Mouse (Mus musculus): ENCODE data around the gene A630023A22Rik. TPM values are rescaled to one million over a fixed set of nuclear protein-coding genes. Genes with fewer than 3 reads are reported as not detected.

The A630023A22Rik gene
- polyA plus RNA-seq, 1 experiment = not detected

DNA sequence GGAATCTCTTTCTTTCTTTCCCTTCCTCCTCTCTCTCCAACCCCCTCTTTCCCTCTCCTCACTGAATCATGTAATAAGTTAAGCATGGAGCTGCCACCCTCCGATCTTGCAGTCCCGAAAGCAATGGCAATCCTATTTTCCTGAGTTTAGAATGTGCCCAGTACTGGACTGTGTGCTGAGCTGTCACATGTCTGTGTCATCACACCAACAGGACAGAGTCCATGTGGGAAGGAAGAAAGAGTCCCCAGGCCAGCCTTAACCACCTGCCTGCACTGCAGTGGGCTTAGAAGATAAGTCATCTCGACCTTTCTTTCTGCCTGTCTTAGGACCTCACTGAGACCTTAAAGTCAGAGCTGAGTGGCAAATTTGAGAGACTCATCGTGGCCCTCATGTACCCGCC is 11.1 kb downstream of the A630023A22Rik start:
- Histone ChIP-seq H3K4me1 (ENCODE audit: control insufficient read depth, insufficient read depth, low read length) (no peaks in the 10 kb centered on the region), H3K27ac (ENCODE audit: insufficient read depth, low read length) (no peak overlapping the region), H3K4me3 (ENCODE audit: insufficient read depth, low read length) (no peak overlapping the region)
- no peak for TF ChIP-seq POLR2A (IDR thresholded peaks at IDR 0.05; ENCODE audit: extremely low read depth, insufficient read depth, low read length)
- no peak for TF ChIP-seq CTCF (IDR thresholded peaks at IDR 0.05; ENCODE audit: extremely low read depth, insufficient read depth, low read length)

DNA sequence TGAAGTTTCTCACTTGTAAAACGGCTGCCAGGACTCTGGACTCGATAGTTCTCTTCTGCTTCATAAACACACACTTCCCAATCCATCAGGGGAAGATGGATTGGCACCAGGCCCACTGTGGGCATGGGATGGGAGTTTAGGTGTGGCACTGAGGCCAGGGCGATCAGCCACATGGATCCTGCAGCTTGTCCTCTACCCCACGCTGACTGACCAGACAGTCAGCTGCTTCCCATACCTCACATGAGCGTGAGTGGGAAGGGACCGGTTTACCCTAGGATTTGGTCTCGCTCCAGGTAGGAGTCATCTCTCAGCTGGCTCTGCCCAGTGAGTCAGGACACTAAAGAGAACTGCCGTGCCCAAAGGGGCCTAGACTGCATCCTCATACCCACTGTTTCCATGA is 12.8 kb downstream of the A630023A22Rik start:
- no peaks in the 10 kb centered on the region for H3K4me1 ChIP-seq (ENCODE audit: control insufficient read depth, insufficient read depth, low read length)
- no peak overlapping the region for H3K4me3 ChIP-seq (ENCODE audit: insufficient read depth, low read length)
- TF ChIP-seq POLR2A (IDR thresholded peaks at IDR 0.05; ENCODE audit: extremely low read depth, insufficient read depth, low read length) (no peak), CTCF (IDR thresholded peaks at IDR 0.05; ENCODE audit: extremely low read depth, insufficient read depth, low read length) (no peak)
- H3K27ac ChIP-seq (ENCODE audit: insufficient read depth, low read length) = no peak overlapping the region

DNA sequence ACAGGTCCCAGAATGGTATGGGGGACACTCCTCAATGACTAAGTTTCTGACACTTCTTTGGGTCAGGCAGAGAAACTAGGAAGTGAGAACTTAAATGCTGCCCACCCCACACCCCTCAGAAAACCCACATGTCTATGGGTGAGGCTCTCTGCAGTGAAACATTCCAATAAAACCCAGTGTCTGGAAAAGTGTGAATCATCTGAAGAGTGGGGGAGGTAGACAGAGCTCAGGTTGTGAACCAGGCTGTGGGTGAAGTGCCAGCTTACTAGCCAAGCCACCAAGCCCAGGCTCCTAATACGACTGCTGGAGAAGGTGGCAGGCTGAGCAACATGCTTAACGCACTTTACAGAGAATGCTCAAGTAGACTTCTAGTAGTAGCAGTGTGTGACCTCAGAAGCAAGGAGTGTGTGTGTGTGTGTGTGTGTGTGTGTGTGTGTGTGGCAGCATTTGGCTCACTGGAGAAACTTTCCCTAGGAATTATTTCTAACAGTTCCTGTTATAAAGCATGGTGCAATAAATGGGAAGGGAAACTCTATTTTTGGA is 14.6 kb downstream of the A630023A22Rik start:
- no peak overlapping the region for H3K27ac ChIP-seq (ENCODE audit: insufficient read depth, low read length)
- no peak for TF ChIP-seq POLR2A (IDR thresholded peaks at IDR 0.05; ENCODE audit: extremely low read depth, insufficient read depth, low read length)
- no peak for TF ChIP-seq CTCF (IDR thresholded peaks at IDR 0.05; ENCODE audit: extremely low read depth, insufficient read depth, low read length)

DNA sequence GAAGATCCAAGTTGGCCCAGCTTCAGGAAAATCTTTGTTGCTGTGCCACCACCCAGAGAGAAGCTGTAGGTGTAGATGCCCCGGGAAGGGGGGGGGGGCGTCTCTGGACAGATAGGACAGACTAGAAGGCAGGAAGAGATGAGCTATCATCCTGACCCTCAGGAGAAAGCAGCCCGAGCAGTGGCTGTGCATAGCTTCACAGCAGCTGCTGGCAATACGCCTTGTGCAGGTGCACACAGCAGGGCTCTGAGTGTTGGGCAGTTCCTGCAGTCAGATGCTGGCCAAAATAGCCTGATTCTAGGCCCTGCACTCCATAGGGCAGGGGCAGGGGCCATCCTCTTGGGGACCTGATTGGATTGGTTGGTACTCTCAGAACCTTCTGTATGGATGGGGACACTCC is 15.7 kb downstream of the A630023A22Rik start:
- Histone ChIP-seq H3K4me3 (ENCODE audit: insufficient read depth, low read length) (no peak overlapping the region), H3K27ac (ENCODE audit: insufficient read depth, low read length) (no peak overlapping the region), H3K4me1 (ENCODE audit: control insufficient read depth, insufficient read depth, low read length) (no peaks in the 10 kb centered on the region)
- TF ChIP-seq CTCF (IDR thresholded peaks at IDR 0.05; ENCODE audit: extremely low read depth, insufficient read depth, low read length) (no peak), POLR2A (IDR thresholded peaks at IDR 0.05; ENCODE audit: extremely low read depth, insufficient read depth, low read length) (no peak)

More for the DNA sequence above, 14.6 kb downstream of the A630023A22Rik start:
- H3K4me1 ChIP-seq (ENCODE audit: control insufficient read depth, insufficient read depth, low read length) = no peaks in the 10 kb centered on the region
- H3K4me3 ChIP-seq (ENCODE audit: insufficient read depth, low read length) = no peak overlapping the region

DNA sequence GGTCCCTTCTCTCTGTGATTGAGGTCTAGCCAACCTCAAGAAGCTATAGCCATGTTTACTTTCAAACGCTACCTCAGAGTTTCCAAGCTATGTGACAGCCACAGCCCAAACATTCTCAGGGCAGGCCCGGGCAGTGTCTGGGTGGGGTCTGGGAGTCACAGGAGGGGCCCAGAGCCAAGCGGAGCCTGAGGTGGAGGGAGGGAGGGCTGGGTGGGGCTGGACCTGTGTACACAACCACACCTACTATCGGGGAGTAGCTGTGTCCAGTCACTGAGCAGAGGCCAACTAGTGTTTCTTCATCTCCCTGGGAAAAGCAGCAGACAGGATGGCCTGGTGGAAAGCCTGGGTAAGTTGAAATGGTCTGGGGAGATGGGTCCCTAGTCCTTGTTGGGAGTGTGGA is 16.8 kb downstream of the A630023A22Rik start, which contains the start of gene Anxa8:
Gene Anxa8 (plus strand): TSS at position 251 of the 400 bp plus-strand sequence.
- no peaks in the 10 kb centered on the region for H3K4me1 ChIP-seq (ENCODE audit: control insufficient read depth, insufficient read depth, low read length)
- no peak for TF ChIP-seq POLR2A (IDR thresholded peaks at IDR 0.05; ENCODE audit: extremely low read depth, insufficient read depth, low read length)

DNA sequence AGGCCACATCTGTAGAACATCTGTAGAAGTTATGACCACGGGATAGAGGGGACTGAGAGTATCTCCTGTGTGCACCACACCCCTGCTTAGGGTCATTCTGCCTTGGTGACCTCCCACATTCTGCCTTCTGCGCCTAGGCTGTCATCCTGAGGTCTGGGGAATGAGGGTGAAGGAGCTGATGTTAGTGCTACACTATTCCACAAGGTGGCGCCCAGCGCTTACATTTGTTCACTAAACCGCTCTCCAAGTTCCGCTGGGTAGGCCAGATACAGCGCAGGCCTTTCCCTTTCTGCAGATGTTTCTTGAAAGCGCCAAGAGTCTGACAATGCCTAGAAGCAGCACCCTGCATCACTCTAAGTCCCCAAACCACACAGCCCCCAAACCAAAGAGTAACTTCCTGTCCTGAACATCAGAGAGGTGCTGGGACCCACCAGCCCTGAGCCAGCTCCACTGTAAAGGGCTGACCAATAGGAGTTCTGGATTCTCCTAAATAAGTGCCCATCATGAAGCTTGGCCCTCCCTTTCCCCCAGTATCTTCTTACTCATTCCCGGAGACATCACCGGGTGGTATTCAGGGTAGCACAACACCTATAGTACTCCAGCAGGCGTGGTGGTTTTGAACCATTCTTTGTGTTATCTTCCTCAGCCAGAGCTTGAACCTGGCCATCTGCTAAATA is 22.1 kb downstream of the A630023A22Rik start:
- no peak overlapping the region for H3K27ac ChIP-seq (ENCODE audit: insufficient read depth, low read length)
- H3K4me3 ChIP-seq (ENCODE audit: insufficient read depth, low read length) = no peak overlapping the region
- H3K4me1 ChIP-seq (ENCODE audit: control insufficient read depth, insufficient read depth, low read length) = no peaks in the 10 kb centered on the region
- TF ChIP-seq CTCF (IDR thresholded peaks at IDR 0.05; ENCODE audit: extremely low read depth, insufficient read depth, low read length) (peak; percentile 94), POLR2A (IDR thresholded peaks at IDR 0.05; ENCODE audit: extremely low read depth, insufficient read depth, low read length) (no peak)

More for the DNA sequence above, 16.8 kb downstream of the A630023A22Rik start, which contains the start of gene Anxa8:
- Histone ChIP-seq H3K27ac (ENCODE audit: insufficient read depth, low read length) (no peak within 1 kb of the TSS), H3K4me3 (ENCODE audit: insufficient read depth, low read length) (no peak within 1 kb of the TSS)

DNA sequence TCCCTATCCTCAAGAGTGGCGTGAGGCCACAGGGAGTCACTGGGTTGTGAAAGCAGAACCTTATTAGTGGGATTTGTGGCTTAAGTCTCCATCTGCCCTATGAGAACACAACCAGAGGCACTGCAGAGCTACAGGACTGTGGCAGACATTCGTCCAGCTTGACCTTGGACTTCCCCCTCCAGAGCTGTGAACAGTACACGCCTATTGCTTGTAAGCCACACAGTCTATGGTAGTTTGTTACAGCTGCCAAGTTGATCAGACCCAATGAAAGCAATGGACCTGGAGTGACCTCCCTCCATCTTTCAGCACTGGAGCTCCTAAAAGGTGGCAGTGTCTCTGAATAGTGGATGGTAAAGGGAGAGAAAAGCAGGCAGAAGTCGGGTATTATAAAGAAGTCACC is 24.3 kb downstream of the A630023A22Rik start:
- Histone ChIP-seq H3K4me1 (ENCODE audit: control insufficient read depth, insufficient read depth, low read length) (no peaks in the 10 kb centered on the region), H3K27ac (ENCODE audit: insufficient read depth, low read length) (no peak overlapping the region), H3K4me3 (ENCODE audit: insufficient read depth, low read length) (no peak overlapping the region)
- TF ChIP-seq CTCF (IDR thresholded peaks at IDR 0.05; ENCODE audit: extremely low read depth, insufficient read depth, low read length) = no peak
- no peak for TF ChIP-seq POLR2A (IDR thresholded peaks at IDR 0.05; ENCODE audit: extremely low read depth, insufficient read depth, low read length)

DNA sequence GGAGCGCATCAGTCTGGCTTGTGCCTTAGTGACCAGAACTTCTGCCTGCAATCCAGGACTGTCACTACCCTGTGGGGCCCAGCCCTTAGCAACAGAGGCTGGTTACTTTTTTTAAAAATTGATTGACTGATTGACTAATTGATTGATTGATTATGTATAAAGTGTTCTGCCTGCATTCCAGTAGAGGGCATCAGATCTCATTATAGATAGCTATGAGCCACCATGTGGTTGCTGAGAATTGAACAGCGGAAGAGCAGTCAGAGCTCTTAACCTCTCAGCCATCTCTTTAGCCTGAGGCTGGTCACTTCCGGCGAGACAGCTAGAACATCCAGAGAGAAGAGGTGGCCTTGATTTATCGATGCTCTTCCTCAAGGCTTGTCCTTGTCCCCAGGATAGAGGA is 25.3 kb downstream of the A630023A22Rik start:
- Histone ChIP-seq H3K27ac (ENCODE audit: insufficient read depth, low read length) (no peak overlapping the region), H3K4me1 (ENCODE audit: control insufficient read depth, insufficient read depth, low read length) (no peaks in the 10 kb centered on the region), H3K4me3 (ENCODE audit: insufficient read depth, low read length) (no peak overlapping the region)
- no peak for TF ChIP-seq CTCF (IDR thresholded peaks at IDR 0.05; ENCODE audit: extremely low read depth, insufficient read depth, low read length)
- TF ChIP-seq POLR2A (IDR thresholded peaks at IDR 0.05; ENCODE audit: extremely low read depth, insufficient read depth, low read length) = no peak

DNA sequence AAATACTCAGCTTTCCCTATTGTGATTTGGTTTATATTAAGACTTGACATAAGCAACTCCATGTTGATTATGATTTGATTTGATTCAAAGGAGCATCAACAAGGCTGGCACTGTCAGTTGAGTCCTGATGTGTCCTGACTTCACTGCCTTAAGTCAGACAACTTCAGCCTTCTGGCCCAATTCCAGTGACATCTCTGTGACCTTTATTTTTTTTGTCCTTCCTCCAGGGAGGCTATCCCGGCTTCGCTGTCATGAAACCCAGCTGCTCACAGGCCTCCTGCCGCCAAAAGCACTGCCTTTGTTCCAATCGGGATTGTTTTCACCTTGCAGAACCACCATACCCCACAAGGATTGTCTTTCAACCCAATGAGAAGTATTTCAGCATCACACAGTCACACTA is 27.2 kb downstream of the A630023A22Rik start:
- no peak overlapping the region for H3K27ac ChIP-seq (ENCODE audit: insufficient read depth, low read length)
- H3K4me3 ChIP-seq (ENCODE audit: insufficient read depth, low read length) = no peak overlapping the region
- no peaks in the 10 kb centered on the region for H3K4me1 ChIP-seq (ENCODE audit: control insufficient read depth, insufficient read depth, low read length)
- TF ChIP-seq CTCF (IDR thresholded peaks at IDR 0.05; ENCODE audit: extremely low read depth, insufficient read depth, low read length) (no peak), POLR2A (IDR thresholded peaks at IDR 0.05; ENCODE audit: extremely low read depth, insufficient read depth, low read length) (no peak)

DNA sequence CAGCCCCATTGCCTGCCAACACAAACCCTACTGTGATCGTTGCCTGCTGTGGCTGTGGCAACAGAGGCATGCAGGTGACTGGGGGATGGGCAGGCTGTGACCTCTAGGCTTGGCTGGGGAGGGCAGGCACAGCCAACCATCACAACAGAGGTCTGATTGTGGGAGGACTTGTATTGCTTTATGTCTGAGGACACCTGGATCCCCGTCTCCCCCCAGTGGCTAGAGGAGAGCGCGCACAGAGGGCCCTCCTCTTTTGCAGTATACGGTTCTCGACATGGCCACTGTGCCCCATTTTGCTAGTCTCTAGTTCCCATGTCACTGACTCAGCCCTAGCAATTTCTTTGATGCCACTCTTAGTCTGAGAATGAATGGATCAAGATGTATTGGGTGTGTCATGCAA is 30.9 kb downstream of the A630023A22Rik start:
- Histone ChIP-seq H3K4me3 (ENCODE audit: insufficient read depth, low read length) (no peak overlapping the region), H3K4me1 (ENCODE audit: control insufficient read depth, insufficient read depth, low read length) (no peaks in the 10 kb centered on the region), H3K27ac (ENCODE audit: insufficient read depth, low read length) (no peak overlapping the region)
- TF ChIP-seq POLR2A (IDR thresholded peaks at IDR 0.05; ENCODE audit: extremely low read depth, insufficient read depth, low read length) (no peak), CTCF (IDR thresholded peaks at IDR 0.05; ENCODE audit: extremely low read depth, insufficient read depth, low read length) (no peak)
